Mouse (Mus musculus) forebrain, embryonic 16.5 days (tissue): ENCODE data around the gene Mrgpra2a. TPM values are rescaled to one million over a fixed set of nuclear protein-coding genes. Genes with fewer than 3 reads are reported as not detected.
"Not testable (repeated sequence)": the region's sequence is repeated elsewhere in the genome, so short reads cannot be mapped to it uniquely, and the experiment has no call there.

Experiments
- ATAC-seq: fragments of 200-750 bp; cut with Nextera tagmentation; 2 replicates; pipeline ENCODE4 v1.8.0; 2017; ENCODE audit warnings: mild to moderate bottlenecking, moderate library complexity
- H3K27ac ChIP-seq: fragments of 300-500 bp; sonication (generic); 2 replicates; pipeline ENCODE4 v1.5.1; 2014; ENCODE audit warnings: low read length, control low read depth
- H3K27me3 ChIP-seq: fragments of 300-500 bp; sonication (generic); replicated peaks from 2 replicates; pipeline ENCODE4 v1.6.1; 2014; ENCODE audit warnings: low read length; ENCODE audit not compliant: control insufficient read depth, insufficient read depth
- H3K36me3 ChIP-seq: fragments of 300-500 bp; sonication (generic); 2 replicates; pipeline ENCODE4 v1.6.1; 2014; ENCODE audit not compliant: control insufficient read depth, insufficient read depth
- H3K4me1 ChIP-seq: fragments of 300-500 bp; sonication (generic); replicated peaks from 2 replicates; pipeline ENCODE4 v1.6.1; 2014; ENCODE audit warnings: low read length; ENCODE audit not compliant: control insufficient read depth, insufficient read depth
- H3K4me2 ChIP-seq: fragments of 300-500 bp; sonication (generic); 2 replicates; pipeline ENCODE4 v1.6.1; 2014; ENCODE audit warnings: mild to moderate bottlenecking, low read length, control low read depth
- H3K4me3 ChIP-seq: fragments of 300-500 bp; sonication (generic); replicated peaks from 2 replicates; pipeline ENCODE4 v1.5.1; 2014; ENCODE audit warnings: mild to moderate bottlenecking, low read length, control low read depth
- H3K9ac ChIP-seq: fragments of 300-500 bp; sonication (generic); replicated peaks from 2 replicates; pipeline ENCODE4 v1.6.1; 2014; ENCODE audit warnings: low read depth, low read length, control low read depth
- H3K9me3 ChIP-seq: fragments of 300-500 bp; sonication (generic); 2 replicates; pipeline ENCODE4 v1.6.1; 2016; ENCODE audit warnings: low read length; ENCODE audit not compliant: control insufficient read depth
- WGBS: fragments of 180-500 bp; shearing (Covaris S2); extraction: QIAGEN DNeasy Blood & Tissue Kit; methylation state at CpG from one replicate; pipeline ENCODE4 v1.1.7; 2014; 5-methylcytosine and 5-hydroxymethylcytosine counted together
- polyA plus RNA-seq: library from polyadenylated mRNA; unstranded; fragments of >200 nt; fragmentation: Nextera tagmentation; extraction: Ambion mirVana; gene quantifications from 2 replicates; pipeline ENCODE4 v1.2.1, GENCODE M21; 2015

Mrgpra2a gene
- polyA plus RNA-seq: not detected in 2 replicates

- not testable (repeated sequence) for H3K9ac ChIP-seq, ATAC-seq, H3K27ac ChIP-seq, H3K4me3 ChIP-seq, H3K36me3 ChIP-seq, H3K9me3 ChIP-seq, H3K27me3 ChIP-seq, H3K4me1 ChIP-seq, H3K4me2 ChIP-seq
- WGBS: no CpG with 5 or more reads among the region's 1 CpGs
Measured at GRCm38 (mm10) chr7:47452015-47452414, at the start of gene Mrgpra2a. TSS of gene Mrgpra2a (minus strand) at chr7:47452139.

DNA sequence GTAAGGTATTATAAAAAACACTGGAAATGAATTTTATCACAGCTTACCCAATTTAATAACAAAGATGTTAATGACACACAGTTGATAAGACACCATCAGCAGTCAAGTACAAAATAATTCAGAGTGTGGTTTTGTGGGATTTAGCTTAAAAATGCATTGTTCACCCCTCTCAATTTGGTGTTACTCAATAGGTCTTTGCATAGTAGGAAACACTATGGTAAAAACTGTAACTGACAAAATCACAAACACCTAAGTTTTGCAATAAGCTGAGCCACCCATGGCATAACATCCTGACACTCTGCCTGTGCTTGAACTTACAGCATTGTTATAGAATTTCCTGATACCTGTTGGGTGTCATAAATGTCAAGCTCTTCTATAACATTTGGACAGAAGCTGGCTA, 39.3 kb upstream of the Mrgpra2a start:
- not testable (repeated sequence) for H3K27me3 ChIP-seq, H3K4me3 ChIP-seq, H3K36me3 ChIP-seq, H3K9me3 ChIP-seq, H3K4me1 ChIP-seq, H3K9ac ChIP-seq, H3K27ac ChIP-seq, H3K4me2 ChIP-seq, ATAC-seq

DNA sequence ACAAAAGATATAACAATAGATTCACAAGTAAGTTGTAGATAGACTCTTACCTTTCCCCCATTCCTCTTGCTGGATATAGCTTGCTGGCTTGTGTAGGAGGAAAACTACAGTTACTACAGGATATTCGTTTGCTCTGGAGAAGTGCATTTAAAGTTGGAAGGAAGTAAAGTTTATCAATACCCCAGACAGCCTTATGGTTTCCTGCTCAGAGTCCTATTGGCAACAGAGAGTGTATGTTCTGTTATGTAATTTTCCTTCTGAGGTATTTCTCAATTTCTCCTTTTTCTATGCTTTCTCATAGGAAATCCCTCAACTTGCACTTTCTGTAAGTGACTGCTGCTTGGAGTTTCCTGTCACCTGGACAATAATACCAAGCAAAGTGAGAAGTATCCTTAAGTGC, 37.5 kb upstream of the Mrgpra2a start:
- not testable (repeated sequence) for H3K27ac ChIP-seq, H3K4me2 ChIP-seq, ATAC-seq, H3K4me3 ChIP-seq, H3K27me3 ChIP-seq, H3K9ac ChIP-seq, H3K36me3 ChIP-seq, H3K9me3 ChIP-seq, H3K4me1 ChIP-seq
- no CpG with 5 or more reads among the region's 1 CpGs for WGBS

GRCm38 (mm10) chr7:47483181-47483580, 31.2 kb upstream of the Mrgpra2a start:
- H3K9ac ChIP-seq, H3K4me2 ChIP-seq, H3K27ac ChIP-seq, H3K9me3 ChIP-seq, H3K27me3 ChIP-seq, H3K4me1 ChIP-seq, H3K36me3 ChIP-seq, ATAC-seq, H3K4me3 ChIP-seq: not testable (repeated sequence)

- H3K9ac ChIP-seq, H3K4me3 ChIP-seq, H3K27me3 ChIP-seq, H3K4me2 ChIP-seq, H3K4me1 ChIP-seq, H3K27ac ChIP-seq, H3K36me3 ChIP-seq, H3K9me3 ChIP-seq, ATAC-seq: not testable (repeated sequence)
- WGBS: 25% methylated on average over 1 of the region's 3 CpGs
Measured at GRCm38 (mm10) chr7:47473904-47474303, 22.0 kb upstream of the Mrgpra2a start.

- H3K4me3 ChIP-seq, H3K9me3 ChIP-seq, H3K36me3 ChIP-seq, H3K27ac ChIP-seq, H3K4me2 ChIP-seq, ATAC-seq, H3K9ac ChIP-seq, H3K27me3 ChIP-seq, H3K4me1 ChIP-seq: not testable (repeated sequence)
Measured at GRCm38 (mm10) chr7:47465278-47465981, 13.5 kb upstream of the Mrgpra2a start.

GRCm38 (mm10) chr7:47445729-47446128, 6.2 kb downstream of the Mrgpra2a start:
- not testable (repeated sequence) for H3K9ac ChIP-seq, H3K36me3 ChIP-seq, H3K27me3 ChIP-seq, H3K4me2 ChIP-seq, H3K27ac ChIP-seq, H3K9me3 ChIP-seq, H3K4me3 ChIP-seq, H3K4me1 ChIP-seq, ATAC-seq

DNA sequence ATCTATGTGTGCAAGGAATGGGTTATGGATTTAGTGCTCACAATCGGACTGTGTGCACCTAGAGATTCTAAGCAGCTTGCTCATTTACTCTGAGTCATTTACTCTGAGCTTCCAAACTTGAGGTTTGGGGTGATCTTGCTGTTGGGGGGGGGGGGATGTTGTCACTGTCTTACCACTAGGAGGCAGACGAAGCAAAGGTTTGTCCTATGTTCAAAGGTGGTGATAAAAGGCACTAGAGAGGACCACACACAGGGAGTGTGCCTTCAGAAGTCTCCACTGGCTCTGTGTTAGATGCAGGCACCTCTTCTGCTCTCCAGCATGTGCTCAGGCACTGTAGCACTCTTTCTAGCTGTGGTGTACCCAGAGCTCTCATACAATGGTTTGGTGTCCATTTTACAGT, 15.5 kb downstream of the Mrgpra2a start:
- not testable (repeated sequence) for ATAC-seq, H3K9ac ChIP-seq, H3K36me3 ChIP-seq, H3K27me3 ChIP-seq, H3K4me3 ChIP-seq, H3K9me3 ChIP-seq, H3K27ac ChIP-seq, H3K4me1 ChIP-seq, H3K4me2 ChIP-seq
- WGBS: 25% methylated on average over 1 of the region's 2 CpGs

DNA sequence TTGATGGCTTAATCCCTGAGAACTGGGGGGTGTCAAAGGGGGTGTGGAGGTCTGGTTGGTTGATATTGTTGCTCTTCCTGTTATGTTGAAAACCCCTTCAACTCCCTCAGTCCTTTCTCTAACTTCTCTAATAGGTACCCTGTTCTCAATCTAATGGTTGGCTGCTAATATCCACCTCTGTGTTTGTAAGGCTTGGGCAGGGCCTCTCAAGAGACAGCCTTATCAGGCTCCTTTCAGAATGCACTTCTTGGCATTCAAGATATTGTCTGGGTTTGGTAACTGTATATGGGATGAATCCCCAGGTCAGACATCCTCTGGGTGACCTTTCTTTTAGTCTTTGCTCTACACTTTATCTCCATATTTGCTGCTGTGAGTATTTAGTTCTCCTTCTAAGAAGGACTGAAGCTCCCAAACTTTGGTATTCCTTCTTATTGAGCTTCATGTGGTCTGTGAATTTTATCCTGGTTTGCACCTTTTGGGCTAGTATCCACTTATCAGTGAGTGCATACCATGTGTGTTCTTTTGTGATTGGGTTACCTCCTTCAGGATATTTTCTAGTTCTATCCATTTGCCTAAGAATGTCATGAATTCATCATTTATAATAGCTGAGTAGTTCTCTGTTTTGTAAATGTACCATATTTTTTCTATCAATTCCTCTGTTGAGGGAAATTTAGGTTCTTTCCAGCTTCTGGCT, 24.0 kb downstream of the Mrgpra2a start:
- H3K4me1 ChIP-seq, H3K27me3 ChIP-seq, H3K9me3 ChIP-seq, H3K4me2 ChIP-seq, H3K4me3 ChIP-seq, H3K36me3 ChIP-seq, ATAC-seq, H3K9ac ChIP-seq, H3K27ac ChIP-seq: not testable (repeated sequence)

DNA sequence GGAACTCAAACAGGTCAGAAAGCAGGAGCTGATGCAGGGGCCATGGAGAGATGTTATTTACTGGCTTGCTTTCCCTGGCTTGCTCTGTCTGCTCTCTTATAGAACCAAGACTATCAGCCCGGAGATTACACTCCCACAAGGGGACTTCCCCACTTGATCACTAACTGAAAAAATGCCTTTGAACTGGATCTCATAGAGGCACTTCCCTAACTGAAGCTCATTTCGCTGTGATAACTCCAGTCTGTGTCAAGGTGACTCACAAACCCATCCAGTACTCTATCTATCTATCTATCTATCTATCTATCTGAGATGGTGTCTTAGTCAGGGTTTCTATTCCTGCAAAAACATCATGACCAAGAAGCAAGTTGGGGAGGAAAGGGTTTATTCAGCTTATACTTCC, 41.3 kb downstream of the Mrgpra2a start:
- Histone ChIP-seq H3K9ac (no peak overlapping the region), H3K9me3 (peaks cover 5% of the 10 kb centered on the region; the same call in 1 of the 2 replicates), H3K27ac (no peak overlapping the region), H3K4me3 (no peak overlapping the region), H3K27me3 (no peaks in the 10 kb centered on the region), H3K36me3 (no peaks in the 10 kb centered on the region), H3K4me2 (no peak overlapping the region), H3K4me1 (no peaks in the 10 kb centered on the region)
- no peak for ATAC-seq
- WGBS: 65% methylated on average over 2 of the region's 2 CpGs
